Mouse (Mus musculus) megakaryocyte-erythroid progenitor cell, adult 5 weeks (primary cell): ENCODE results near the gene Ddx50. TPM values are rescaled to one million over a fixed set of nuclear protein-coding genes. Genes with fewer than 3 reads are reported as not detected.

Source experiments
- polyA plus RNA-seq: library from polyadenylated mRNA; stranded (reverse); fragments of >175 nt; gene quantifications from 2 replicates; pipeline ENCODE4 v1.2.3, GENCODE M21; 2012

Ddx50 gene
- 97.3 and 136 TPM in 2 replicates for polyA plus RNA-seq

DNA sequence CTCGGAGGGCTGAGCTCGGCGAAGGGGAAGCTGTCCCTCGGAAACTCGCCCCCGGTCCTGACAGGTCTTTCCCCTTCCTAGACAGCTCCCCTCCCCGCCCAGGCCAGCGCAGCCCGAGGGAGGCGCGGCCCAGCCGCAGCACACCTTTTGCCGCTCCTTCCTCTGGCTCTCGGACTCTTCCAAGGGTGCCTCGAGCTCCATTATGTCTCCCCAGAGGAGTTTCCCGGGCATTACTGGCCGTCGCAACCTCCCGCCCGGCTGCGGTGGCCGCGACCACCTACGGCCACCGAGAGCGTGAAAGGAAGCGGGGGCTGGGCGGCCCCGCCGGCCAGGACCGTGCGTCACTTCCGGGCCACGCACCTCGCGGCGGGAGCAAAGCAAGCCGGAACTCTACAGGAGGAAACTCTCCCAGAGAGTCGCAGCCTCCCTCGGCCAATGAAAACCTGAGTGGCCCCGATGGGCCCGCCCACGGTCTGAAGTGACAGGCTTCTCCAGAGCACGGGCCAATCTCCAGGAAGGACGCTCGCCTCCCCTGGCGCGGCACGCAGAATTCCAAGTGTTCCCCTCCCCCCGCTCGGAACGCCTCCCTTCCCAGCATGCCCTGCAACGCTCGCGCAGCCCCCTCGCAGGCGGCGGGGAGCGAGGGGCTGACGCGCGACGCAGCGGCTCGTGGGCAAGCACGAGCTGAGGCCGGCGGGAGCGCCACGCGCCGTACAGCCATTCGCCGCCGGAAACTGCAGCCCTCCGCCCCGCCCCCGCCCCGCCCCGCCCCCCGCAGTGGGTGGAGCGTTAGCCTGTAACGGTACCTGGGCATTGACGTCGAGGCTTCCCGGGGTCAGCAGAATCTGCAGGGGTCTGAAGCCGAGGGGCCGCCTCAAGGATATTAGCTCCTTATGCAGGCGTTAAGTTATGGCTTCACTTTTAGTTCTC lies at the start of gene Ddx50:
Gene Ddx50 (minus strand): TSS at position 338 of the 930 bp plus-strand sequence.

GRCm38 (mm10) chr10:62602177-62603040 lies 48.6 kb downstream of the Ddx50 start, which contains the start of gene Ddx21:
Ddx21 (minus strand) TSS chr10:62602281.

GRCm38 (mm10) chr10:62578338-62579100 lies 72.5 kb downstream of the Ddx50 start, which contains the start of gene Kif1bp:
Kif1bp (minus strand) TSS chr10:62578457.

Other genes starting within 250 kb of the Ddx50 start
- gene Hkdc1, start 228.7 kb downstream of the Ddx50 start, polyA plus RNA-seq: 0.02 TPM in 1 of 2 replicates, not detected in the other
- gene 4930507D05Rik, start 201.7 kb downstream of the Ddx50 start, polyA plus RNA-seq: 0.18 and 0.41 TPM in 2 replicates
- gene Supv3l1, start 201.5 kb downstream of the Ddx50 start, polyA plus RNA-seq: 18.6 and 27.3 TPM in 2 replicates
- 11.1 and 11.4 TPM in 2 replicates for gene Vps26a, start 164.4 kb downstream of the Ddx50 start, polyA plus RNA-seq
- gene Srgn, start 123.8 kb downstream of the Ddx50 start, polyA plus RNA-seq: 890 and 940 TPM in 2 replicates
- 6.3 and 6.7 TPM in 2 replicates for gene Kif1bp, start 72.8 kb downstream of the Ddx50 start, polyA plus RNA-seq
- 90.8 and 142 TPM in 2 replicates for gene Ddx21, start 48.9 kb downstream of the Ddx50 start, polyA plus RNA-seq
- 0.02 and 0.03 TPM in 2 replicates for gene Stox1, start 74.9 kb upstream of the Ddx50 start, polyA plus RNA-seq
- 9.8 and 13.7 TPM in 2 replicates for gene Ccar1, start 141.1 kb upstream of the Ddx50 start, polyA plus RNA-seq